Mouse (Mus musculus) ES-E14 (cell line): Measurements from ENCODE around the gene Stag3.

ENCODE experiments used
- CHD2 ChIP-seq: IDR thresholded peaks from 2 replicates; pipeline ENCODE4 v1.6.1; 2014; ENCODE audit warnings: mild to moderate bottlenecking, low read depth, low read length, inconsistent platforms
- MAFK ChIP-seq: IDR thresholded peaks from 2 replicates; pipeline ENCODE4 v1.6.1; 2014; ENCODE audit warnings: mild to moderate bottlenecking, low read depth, low read length, inconsistent platforms; ENCODE audit not compliant: insufficient read depth

DNA sequence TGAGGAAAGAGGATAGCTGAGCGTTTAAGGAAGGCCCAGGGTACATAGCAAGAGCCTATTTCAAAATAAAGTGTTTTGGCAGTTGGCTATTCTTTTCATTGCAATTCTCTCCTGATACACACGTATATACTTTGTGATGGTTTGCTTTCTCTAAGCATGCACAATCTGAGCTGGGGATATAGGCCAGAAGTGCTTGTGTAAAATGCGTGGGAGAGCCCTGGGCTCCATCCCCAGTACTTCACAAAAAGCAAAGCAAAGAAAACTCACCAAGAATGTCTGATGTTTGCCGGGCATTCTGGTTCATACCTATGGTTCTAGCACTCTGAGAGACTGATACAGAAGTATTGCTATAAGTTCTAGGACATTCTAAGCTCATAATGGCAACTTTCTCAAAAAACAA is 11.1 kb upstream of the Stag3 start:
- no peak for TF ChIP-seq MAFK
- TF ChIP-seq CHD2: no peak
